ENCODE assay signal across 27 mouse cellular contexts in genomic region chr5:97078641-97079040, GRCm38 (mm10). TPM values are rescaled to one million over a fixed set of nuclear protein-coding genes. Genes with fewer than 3 reads are reported as not detected.
A peak's percentile ranks its signal among the peaks of the same experiment; 100 is the strongest.
DNase-seq lines count a peak whose midpoint lies in the region; ATAC-seq and TF ChIP-seq lines count a peak whose summit lies in the region.
"Had no signal": no experiment of that assay in that cellular context is flagged by ENCODE, and none has a peak within 500 bp of the region (broad histone marks: within the 10 kb centered on the region; RNA-seq: fewer than 3 reads in every experiment).

No protein-coding gene starts in this region.

- H3K9ac ChIP-seq in liver, adult 2 months (ENCODE audit: low read depth, low read length) = no peak overlapping the region
- H3K9ac ChIP-seq in liver, embryonic 12.5 days = no peak overlapping the region
- H3K9ac ChIP-seq: embryonic facial prominence, embryonic 12.5 days; heart, embryonic 12.5 days; limb, embryonic 12.5 days; liver, embryonic 14.5 days; lung, embryonic 14.5 days had no signal

- 0 out of 2 replicates have a peak overlapping the region, but pooled peaks have one; percentile 10 for H3K27ac ChIP-seq in heart, embryonic 10.5 days
- H3K27ac ChIP-seq in liver, adult 2 months (replicated peaks; ENCODE audit: insufficient read depth, low read depth, low read length) = peak overlapping the region; percentile 87
- H3K27ac ChIP-seq in liver, embryonic 12.5 days = no peak overlapping the region
- H3K27ac ChIP-seq: embryonic facial prominence, embryonic 12.5 days; hindbrain, embryonic 10.5 days; limb, embryonic 12.5 days; liver, embryonic 14.5 days; midbrain, embryonic 10.5 days had no signal

- H3K9me3 ChIP-seq in heart, embryonic 10.5 days = no peaks in the 10 kb centered on the region
- H3K9me3 ChIP-seq in liver, embryonic 12.5 days (replicated peaks) = no peaks in the 10 kb centered on the region
- H3K9me3 ChIP-seq: embryonic facial prominence, embryonic 12.5 days; heart, embryonic 12.5 days; hindbrain, embryonic 10.5 days; limb, embryonic 12.5 days; midbrain, embryonic 10.5 days had no signal

- H3K27me3 ChIP-seq in heart, embryonic 10.5 days (ENCODE audit: insufficient read depth, poor library complexity, severe bottlenecking) = no peaks in the 10 kb centered on the region
- H3K27me3 ChIP-seq in liver, adult 2 months (ENCODE audit: control insufficient read depth, insufficient read depth, low read length) = no peaks in the 10 kb centered on the region
- H3K27me3 ChIP-seq in liver, embryonic 12.5 days (replicated peaks) = no peaks in the 10 kb centered on the region
- H3K27me3 ChIP-seq: embryonic facial prominence, embryonic 12.5 days; heart, embryonic 12.5 days; limb, embryonic 12.5 days; Patski had no signal

- ATAC-seq in liver, embryonic 12.5 days = no peak
- ATAC-seq: forebrain, embryonic 14.5 days; hindbrain, embryonic 16.5 days; Patski had no signal

- intact Hi-C loops in heart, postnatal 14 days (cut with DNase I) = no loop called here

- no peaks in the 10 kb centered on the region for H3K36me3 ChIP-seq in heart, embryonic 10.5 days
- H3K36me3 ChIP-seq in liver, adult 2 months (ENCODE audit: control insufficient read depth, insufficient read depth, low read length) = no peaks in the 10 kb centered on the region
- peaks cover 96% of the 10 kb centered on the region for H3K36me3 ChIP-seq in liver, embryonic 12.5 days
- H3K36me3 ChIP-seq: embryonic facial prominence, embryonic 12.5 days had no signal

- peaks cover 20% of the 10 kb centered on the region for H3K4me1 ChIP-seq in heart, embryonic 10.5 days
- H3K4me1 ChIP-seq in liver, adult 2 months (ENCODE audit: control insufficient read depth, insufficient read depth, low read length) = peaks cover 17% of the 10 kb centered on the region
- no peaks in the 10 kb centered on the region; the same call in 1 of the 2 replicates for H3K4me1 ChIP-seq in liver, embryonic 12.5 days
- H3K4me1 ChIP-seq: embryonic facial prominence, embryonic 12.5 days; limb, embryonic 12.5 days had no signal

- WGBS in heart, embryonic 10.5 days = 75% methylated on average over 5 of the region's 5 CpGs
- 25% methylated on average over 5 of the region's 5 CpGs for WGBS in liver, adult 2 months
- 75% methylated on average over 5 of the region's 5 CpGs for WGBS in liver, embryonic 12.5 days (ENCODE audit: insufficient replicate concordance)

- H3K4me2 ChIP-seq in liver, embryonic 12.5 days = no peak overlapping the region
- H3K4me2 ChIP-seq: embryonic facial prominence, embryonic 12.5 days; heart, embryonic 12.5 days; limb, embryonic 12.5 days; lung, embryonic 14.5 days had no signal

- TF ChIP-seq CTCF in liver, adult 2 months (IDR thresholded peaks at IDR 0.05; ENCODE audit: low read depth, low read length) = no peak

- no peak for TF ChIP-seq POLR2A in liver, adult 2 months (IDR thresholded peaks at IDR 0.05; ENCODE audit: extremely low read depth, insufficient read depth, low read length)

- H3K4me3 ChIP-seq in heart, embryonic 10.5 days = no peak overlapping the region
- no peak overlapping the region for H3K4me3 ChIP-seq in liver, adult 2 months (ENCODE audit: insufficient read depth, low read depth, low read length)
- no peak overlapping the region for H3K4me3 ChIP-seq in liver, embryonic 12.5 days
- H3K4me3 ChIP-seq: embryonic facial prominence, embryonic 12.5 days; heart, embryonic 12.5 days; hindbrain, embryonic 10.5 days; limb, embryonic 12.5 days; midbrain, embryonic 10.5 days; myocyte had no signal

- H3K79me2 ChIP-seq in liver, adult 2 months (ENCODE audit: control insufficient read depth, insufficient read depth, low read length) = no peaks in the 10 kb centered on the region

- no peak for DNase-seq in heart, embryonic 10.5 days (ENCODE audit: low spot score)
- DNase-seq in heart, postnatal 14 days = no peak
- DNase-seq in liver, adult 2 months (ENCODE audit: extremely low read depth, low read depth, low spot score) = peak; percentile 96
- DNase-seq in kidney, postnatal 14 days = peak; percentile 39
- DNase-seq in naive thymus-derived CD4-positive, alpha-beta T cell, adult 2 months (ENCODE audit: low read depth) = peak; percentile 8
- no peak for DNase-seq in adrenal gland, postnatal 4 days (ENCODE audit: low spot score in 2 of 2)
- DNase-seq: adrenal gland, postnatal 14 days; cerebellum, adult 11-12 months; cerebellum, adult 9-11 months; embryo, embryonic 11 days; gastrocnemius, postnatal 25 days; heart, adult 18-20 months; layer of hippocampus, adult 9-11 months; lung, embryonic 14.5 days; right cerebral cortex, postnatal 14 days; thymus, postnatal 4 days had no signal

RNA-seq across cellular contexts. Expression of gene Paqr3, which starts 32.8 kb away (rescaled TPM):
- polyA plus RNA-seq in heart, embryonic 10.5 days (2016; fragmentation: Nextera tagmentation; extraction: Ambion mirVana) = 2.6 and 6.1 TPM in 2 replicates
- 1 to 10 TPM; 2.3 to 2.4 TPM for total RNA-seq in heart, postnatal 14 days (2021)
- 7.9 and 8.1 TPM in 2 replicates for total RNA-seq in liver, adult 2 months (2014; rRNA removed)
- polyA plus RNA-seq in liver, adult 2 months (2012; rRNA removed) = 7.9 and 10.5 TPM in 2 replicates
- polyA plus RNA-seq in liver, embryonic 12.5 days (2016; fragmentation: Nextera tagmentation; extraction: Ambion mirVana) = 1.3 and 1.8 TPM in 2 replicates
- 1 to 10 TPM; 6.0 to 6.8 TPM for total RNA-seq in adrenal gland, postnatal 4 days (2021)

Comparison
In these comparisons a context has a peak if more than half of its experiments do, and no peak if none do; other contexts are left out.
1. DNase-seq: peak in liver, adult 2 months (single experiment), kidney, postnatal 14 days (single experiment) and naive thymus-derived CD4-positive, alpha-beta T cell, adult 2 months (single experiment); none in heart, embryonic 10.5 days (single experiment), heart, postnatal 14 days (0 of 2) and adrenal gland, postnatal 4 days (0 of 2).